Mouse (Mus musculus) colon, adult 2 months (tissue): ENCODE results near the gene Necab2. TPM values are rescaled to one million over a fixed set of nuclear protein-coding genes. Genes with fewer than 3 reads are reported as not detected.

Source experiments
- polyA plus RNA-seq: library from polyadenylated mRNA; depleted of rRNA; stranded (reverse); fragments of >200 nt; gene quantifications from 2 replicates; pipeline ENCODE4 v1.2.3, GENCODE M21; 2012; rRNA removed

Necab2 gene
- polyA plus RNA-seq = 0.74 and 1.2 TPM in 2 replicates

GRCm38 (mm10) chr8:119446211-119446989 is at the start of gene Necab2:
Gene Necab2, plus strand, starts transcription at chr8:119446719.

DNA sequence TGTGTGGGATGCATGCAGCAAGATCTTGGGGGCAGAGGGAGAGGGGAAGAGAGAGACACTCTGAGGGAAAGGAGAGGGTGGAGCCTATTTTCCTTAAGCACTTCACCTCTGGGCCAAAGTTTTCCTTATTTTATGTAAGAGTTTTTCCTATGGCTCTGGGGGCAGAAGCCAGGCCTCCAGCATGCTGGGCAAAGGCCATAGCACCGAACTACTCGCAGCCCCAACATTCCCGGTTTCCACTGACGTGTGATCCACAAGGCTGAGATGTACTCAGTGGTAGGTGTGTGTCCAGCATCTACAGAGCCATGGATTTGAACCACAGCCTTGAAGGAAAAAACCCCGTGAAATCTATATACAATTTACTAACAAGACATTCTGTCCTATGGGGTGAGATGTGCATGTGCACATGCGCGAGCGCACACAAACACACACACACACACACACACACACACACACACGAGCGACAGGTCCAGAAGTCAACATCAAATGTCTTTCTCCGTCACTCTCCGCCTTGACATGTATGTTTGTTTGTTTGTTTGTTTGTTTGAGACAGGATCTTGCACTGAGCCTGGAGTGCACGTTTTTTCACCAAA is 12.8 kb upstream of the Necab2 start, which contains the start of gene Osgin1:
TSS of gene Osgin1 (plus strand) at position 543 of the 593 bp plus-strand sequence.

GRCm38 (mm10) chr8:119501598-119501997 is 55.1 kb downstream of the Necab2 start, which contains the start of gene Slc38a8:
Gene Slc38a8, minus strand, starts transcription at chr8:119501698.

Other genes with a start within 250 kb of the Necab2 start
- 68.5 and 90.2 TPM in 2 replicates for gene Hsbp1, start 102.2 kb upstream of the Necab2 start, polyA plus RNA-seq
- gene Mlycd, start 51.8 kb upstream of the Necab2 start, polyA plus RNA-seq = 54.0 and 55.0 TPM in 2 replicates
- 37.3 and 67.4 TPM in 2 replicates for gene Osgin1, start 12.6 kb upstream of the Necab2 start, polyA plus RNA-seq
- gene Slc38a8, start 55.0 kb downstream of the Necab2 start, polyA plus RNA-seq = 0.17 and 0.19 TPM in 2 replicates
- 68.3 and 75.2 TPM in 2 replicates for gene Mbtps1, start 112.0 kb downstream of the Necab2 start, polyA plus RNA-seq
- gene Hsdl1, start 128.5 kb downstream of the Necab2 start, polyA plus RNA-seq = 24.6 and 27.3 TPM in 2 replicates
- 0.55 and 1.1 TPM in 2 replicates for gene Dnaaf1, start 128.5 kb downstream of the Necab2 start, polyA plus RNA-seq
- 38.8 and 42.2 TPM in 2 replicates for gene Taf1c, start 158.5 kb downstream of the Necab2 start, polyA plus RNA-seq
- gene Adad2, start 166.0 kb downstream of the Necab2 start, polyA plus RNA-seq = 0.16 TPM in 1 of 2 replicates, not detected in the other
- 1.5 and 1.8 TPM in 2 replicates for gene Kcng4, start 189.0 kb downstream of the Necab2 start, polyA plus RNA-seq
- gene Wfdc1, start 219.6 kb downstream of the Necab2 start, polyA plus RNA-seq = 158 and 167 TPM in 2 replicates